31 mouse cellular contexts compared by ENCODE assay signal in the genomic region with DNA sequence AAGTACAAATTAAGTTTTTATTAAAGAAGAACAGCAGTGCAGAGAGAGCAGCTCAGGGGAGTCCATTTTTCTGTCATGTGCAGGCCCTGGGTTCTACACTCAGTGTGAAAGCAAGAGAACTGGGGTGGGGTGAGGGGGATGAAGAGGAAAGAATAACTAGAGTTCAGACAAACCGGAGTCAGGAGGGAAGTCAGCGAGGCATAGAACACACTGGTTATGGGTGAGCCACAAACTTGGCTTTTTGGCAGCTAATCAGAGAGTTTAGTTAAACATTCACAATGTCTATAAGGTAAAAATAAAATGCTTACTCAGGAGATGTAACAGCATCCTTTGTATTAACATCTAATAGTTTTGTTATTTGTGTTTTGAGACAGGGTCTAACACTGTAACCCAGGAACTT. TPM values are rescaled to one million over a fixed set of nuclear protein-coding genes. Genes with fewer than 3 reads are reported as not detected.
DNase-seq lines count a peak whose midpoint lies in the region; ATAC-seq and TF ChIP-seq lines count a peak whose summit lies in the region.
"Had no signal": no experiment of that assay in that cellular context is flagged by ENCODE, and none has a peak within 500 bp of the region (broad histone marks: within the 10 kb centered on the region; RNA-seq: fewer than 3 reads in every experiment).

No protein-coding gene starts in this region.

- H3K4me2 ChIP-seq in kidney, embryonic 14.5 days (replicated peaks; ENCODE audit: low read depth, low read length) = no peak overlapping the region
- H3K4me2 ChIP-seq in midbrain, embryonic 11.5 days = no peak overlapping the region
- H3K4me2 ChIP-seq in midbrain, postnatal 0 days (ENCODE audit: low read depth, low read length, poor library complexity, severe bottlenecking) = no peak overlapping the region
- H3K4me2 ChIP-seq: embryonic facial prominence, embryonic 13.5 days; forebrain, embryonic 12.5 days; forebrain, embryonic 15.5 days; heart, embryonic 12.5 days; heart, embryonic 15.5 days; hindbrain, embryonic 13.5 days had no signal

- ATAC-seq in kidney, embryonic 14.5 days (ENCODE audit: low FRiP score, low TSS enrichment) = no peak
- no peak for ATAC-seq in midbrain, embryonic 11.5 days (ENCODE audit: low FRiP score)
- ATAC-seq in midbrain, postnatal 0 days (ENCODE audit: low FRiP score) = no peak
- ATAC-seq: forebrain, embryonic 15.5 days; hindbrain, embryonic 16.5 days had no signal

- no peak overlapping the region for H3K4me3 ChIP-seq in kidney, adult 2 months (ENCODE audit: insufficient read depth, low read depth, low read length)
- no peak overlapping the region for H3K4me3 ChIP-seq in kidney, embryonic 14.5 days (ENCODE audit: low read length)
- H3K4me3 ChIP-seq in midbrain, embryonic 11.5 days (ENCODE audit: low read depth, low read length) = no peak overlapping the region
- no peak overlapping the region for H3K4me3 ChIP-seq in midbrain, postnatal 0 days (ENCODE audit: low read depth, low read length)
- H3K4me3 ChIP-seq: embryonic facial prominence, embryonic 10.5 days; embryonic facial prominence, embryonic 13.5 days; erythroblast, embryonic 14.5 days; forebrain, embryonic 12.5 days; forebrain, embryonic 15.5 days; heart, embryonic 12.5 days; heart, embryonic 15.5 days; hindbrain, embryonic 10.5 days; hindbrain, embryonic 13.5 days had no signal

- no peaks in the 10 kb centered on the region for H3K9me3 ChIP-seq in kidney, embryonic 14.5 days (ENCODE audit: control insufficient read depth, low read length)
- H3K9me3 ChIP-seq in midbrain, embryonic 11.5 days (ENCODE audit: control insufficient read depth, low read length) = no peaks in the 10 kb centered on the region
- no peaks in the 10 kb centered on the region for H3K9me3 ChIP-seq in midbrain, postnatal 0 days (ENCODE audit: low read length)
- H3K9me3 ChIP-seq: embryonic facial prominence, embryonic 10.5 days; embryonic facial prominence, embryonic 13.5 days; forebrain, embryonic 12.5 days; forebrain, embryonic 15.5 days; G1E; heart, embryonic 12.5 days; heart, embryonic 15.5 days; hindbrain, embryonic 10.5 days; hindbrain, embryonic 13.5 days had no signal

- no peak overlapping the region for H3K9ac ChIP-seq in kidney, embryonic 14.5 days (ENCODE audit: low read depth, low read length)
- no peak overlapping the region for H3K9ac ChIP-seq in midbrain, embryonic 11.5 days (ENCODE audit: low read length)
- no peak overlapping the region for H3K9ac ChIP-seq in midbrain, postnatal 0 days (replicated peaks; ENCODE audit: low read length, poor library complexity, severe bottlenecking)
- H3K9ac ChIP-seq: embryonic facial prominence, embryonic 13.5 days; forebrain, embryonic 12.5 days; forebrain, embryonic 15.5 days; heart, embryonic 12.5 days; heart, embryonic 15.5 days; hindbrain, embryonic 13.5 days had no signal

- DNase-seq in kidney, adult 2 months = peak; percentile 69
- peak; percentile 26 for DNase-seq in midbrain, embryonic 11.5 days (ENCODE audit: low spot score, missing footprints)
- DNase-seq in midbrain, postnatal 0 days (ENCODE audit: low spot score) = no peak
- DNase-seq in kidney, postnatal 10 days = peak; percentile 46
- no peak for DNase-seq in thymus, postnatal 25 days
- no peak for DNase-seq in cerebellum, postnatal 14 days
- DNase-seq: adrenal gland, adult 2 months; adrenal gland, postnatal 14 days; B cell, adult 2 months; cerebellum, adult 11 months; cerebellum, adult 2 months; cerebellum, adult 9-11 months; cerebellum, postnatal 36 days; embryo, embryonic 11 days; gastrocnemius, postnatal 10 days; gastrocnemius, postnatal 36 days; heart, postnatal 10 days; heart, postnatal 36 days had no signal

- no peaks in the 10 kb centered on the region for H3K27me3 ChIP-seq in kidney, adult 2 months (replicated peaks; ENCODE audit: control insufficient read depth, insufficient read depth, low read length)
- no peaks in the 10 kb centered on the region for H3K27me3 ChIP-seq in kidney, embryonic 14.5 days (ENCODE audit: control insufficient read depth, insufficient read depth, low read length)
- no peaks in the 10 kb centered on the region for H3K27me3 ChIP-seq in midbrain, embryonic 11.5 days (ENCODE audit: control insufficient read depth, insufficient read depth, low read length)
- H3K27me3 ChIP-seq in midbrain, postnatal 0 days (ENCODE audit: insufficient read depth, low read length) = no peaks in the 10 kb centered on the region
- H3K27me3 ChIP-seq: CH12.LX; embryonic facial prominence, embryonic 13.5 days; forebrain, embryonic 12.5 days; forebrain, embryonic 15.5 days; heart, embryonic 12.5 days; heart, embryonic 15.5 days; hindbrain, embryonic 13.5 days had no signal

- peak overlapping the region; percentile 55; the same call in 1 of the 2 replicates for H3K27ac ChIP-seq in kidney, adult 2 months (ENCODE audit: insufficient read depth, low read depth, low read length)
- no peak overlapping the region for H3K27ac ChIP-seq in kidney, embryonic 14.5 days (ENCODE audit: low read depth, low read length)
- no peak overlapping the region for H3K27ac ChIP-seq in midbrain, embryonic 11.5 days (ENCODE audit: low read depth, low read length)
- H3K27ac ChIP-seq in midbrain, postnatal 0 days (ENCODE audit: low read depth, low read length) = no peak overlapping the region
- H3K27ac ChIP-seq: embryonic facial prominence, embryonic 10.5 days; embryonic facial prominence, embryonic 13.5 days; forebrain, embryonic 12.5 days; forebrain, embryonic 15.5 days; heart, embryonic 15.5 days; hindbrain, embryonic 10.5 days; hindbrain, embryonic 13.5 days had no signal

- TF ChIP-seq CTCF in kidney, adult 2 months (conservative IDR thresholded peaks at IDR 0.05; ENCODE audit: insufficient read depth, insufficient read length, low read depth, low read length) = no peak
- no peak for TF ChIP-seq CTCF in midbrain, postnatal 0 days (IDR thresholded peaks at IDR 0.05)

- 31% methylated on average over 2 of the region's 2 CpGs for WGBS in kidney, adult 2 months
- 77% methylated on average over 2 of the region's 2 CpGs for WGBS in kidney, embryonic 14.5 days
- 95% methylated on average over 2 of the region's 2 CpGs for WGBS in midbrain, embryonic 11.5 days
- 93% methylated on average over 2 of the region's 2 CpGs for WGBS in midbrain, postnatal 0 days

- TF ChIP-seq POLR2A in kidney, adult 2 months (IDR thresholded peaks at IDR 0.05; ENCODE audit: low read depth, low read length) = no peak

- H3K4me1 ChIP-seq in kidney, adult 2 months (ENCODE audit: control insufficient read depth, insufficient read depth, low read length) = peaks cover 5% of the 10 kb centered on the region; the same call in 1 of the 2 replicates
- H3K4me1 ChIP-seq in kidney, embryonic 14.5 days (ENCODE audit: control insufficient read depth, insufficient read depth, low read length) = no peaks in the 10 kb centered on the region
- H3K4me1 ChIP-seq in midbrain, embryonic 11.5 days (ENCODE audit: control insufficient read depth, insufficient read depth, low read length) = no peaks in the 10 kb centered on the region
- H3K4me1 ChIP-seq in midbrain, postnatal 0 days (ENCODE audit: insufficient read depth, low read length) = no peaks in the 10 kb centered on the region
- H3K4me1 ChIP-seq: forebrain, embryonic 12.5 days; forebrain, embryonic 15.5 days; hindbrain, embryonic 10.5 days; hindbrain, embryonic 13.5 days had no signal

- peaks cover 1% of the 10 kb centered on the region; the same call in 1 of the 2 replicates for H3K36me3 ChIP-seq in kidney, adult 2 months (ENCODE audit: control insufficient read depth, insufficient read depth, low read length)
- peaks cover 3% of the 10 kb centered on the region; the same call in 1 of the 2 replicates for H3K36me3 ChIP-seq in kidney, embryonic 14.5 days (ENCODE audit: control insufficient read depth, insufficient read depth, low read length)
- H3K36me3 ChIP-seq in midbrain, embryonic 11.5 days (ENCODE audit: control insufficient read depth, insufficient read depth, low read length) = no peaks in the 10 kb centered on the region
- H3K36me3 ChIP-seq in midbrain, postnatal 0 days (ENCODE audit: insufficient read depth, low read length) = no peaks in the 10 kb centered on the region
- H3K36me3 ChIP-seq: forebrain, embryonic 12.5 days; forebrain, embryonic 15.5 days; heart, embryonic 12.5 days; heart, embryonic 15.5 days had no signal

RNA-seq across cellular contexts. Expression of a gene that starts 9.9 kb away (rescaled TPM):
- 5.8 and 7.5 TPM in 2 replicates for polyA plus RNA-seq in kidney, adult 2 months (2012; rRNA removed)
- polyA plus RNA-seq in kidney, embryonic 14.5 days (2014; fragmentation: Nextera tagmentation; extraction: Ambion mirVana) = 12.6 and 13.9 TPM in 2 replicates
- 26.1 and 26.8 TPM in 2 replicates for polyA plus RNA-seq in midbrain, embryonic 11.5 days (2014; fragmentation: Nextera tagmentation; extraction: Ambion mirVana)
- total RNA-seq in midbrain, postnatal 0 days (2014; rRNA removed) = 5.2 and 5.4 TPM in 2 replicates
- polyA plus RNA-seq in midbrain, postnatal 0 days (2015; fragmentation: Nextera tagmentation; extraction: Ambion mirVana) = 5.1 and 5.2 TPM in 2 replicates

RNA-seq across cellular contexts. Expression of a gene that starts 10.1 kb away (rescaled TPM):
- polyA plus RNA-seq in kidney, adult 2 months (2012; rRNA removed) = 4.6 and 4.7 TPM in 2 replicates
- 16.4 and 20.4 TPM in 2 replicates for polyA plus RNA-seq in kidney, embryonic 14.5 days (2014; fragmentation: Nextera tagmentation; extraction: Ambion mirVana)
- 17.5 and 20.0 TPM in 2 replicates for polyA plus RNA-seq in midbrain, embryonic 11.5 days (2014; fragmentation: Nextera tagmentation; extraction: Ambion mirVana)
- total RNA-seq in midbrain, postnatal 0 days (2014; rRNA removed) = 38.3 and 68.5 TPM in 2 replicates
- polyA plus RNA-seq in midbrain, postnatal 0 days (2015; fragmentation: Nextera tagmentation; extraction: Ambion mirVana) = 13.6 and 16.5 TPM in 2 replicates

Comparison
In these comparisons a context has a peak if more than half of its experiments do, and no peak if none do; other contexts are left out.
1. DNase-seq: peak in kidney, adult 2 months (single experiment), midbrain, embryonic 11.5 days (single experiment) and kidney, postnatal 10 days (single experiment); none in midbrain, postnatal 0 days (single experiment), thymus, postnatal 25 days (single experiment) and cerebellum, postnatal 14 days (0 of 2).